Mouse (Mus musculus) embryonic facial prominence, embryonic 10.5 days (tissue): ENCODE results near the gene Ccn6. TPM values are rescaled to one million over a fixed set of nuclear protein-coding genes. Genes with fewer than 3 reads are reported as not detected.

Experiments
- DNase-seq: peaks from one replicate; pipeline ENCODE4 v3.0.0-alpha.2; 2017; ENCODE audit warnings: low spot score
- H3K27ac ChIP-seq: fragments of 300-500 bp; sonication (generic); replicated peaks from 2 replicates; pipeline ENCODE4 v1.5.1; 2016; ENCODE audit warnings: mild to moderate bottlenecking
- H3K27me3 ChIP-seq: fragments of 300-500 bp; sonication (generic); replicated peaks from 2 replicates; pipeline ENCODE4 v1.6.1; 2016; ENCODE audit warnings: low read depth, mild to moderate bottlenecking; ENCODE audit not compliant: poor library complexity, severe bottlenecking
- H3K36me3 ChIP-seq: fragments of 300-500 bp; sonication (generic); replicated peaks from 2 replicates; pipeline ENCODE4 v1.6.1; 2016; ENCODE audit warnings: mild to moderate bottlenecking, moderate library complexity
- H3K4me1 ChIP-seq: fragments of 300-500 bp; sonication (generic); 2 replicates; pipeline ENCODE4 v1.6.1; 2016
- H3K4me3 ChIP-seq: fragments of 300-500 bp; sonication (generic); 2 replicates; pipeline ENCODE4 v1.5.1; 2016; ENCODE audit warnings: mild to moderate bottlenecking, moderate library complexity
- H3K9me3 ChIP-seq: fragments of 300-500 bp; sonication (generic); 2 replicates; pipeline ENCODE4 v1.6.1; 2016; ENCODE audit warnings: mild to moderate bottlenecking
- WGBS: fragments of 180-500 bp; shearing (Covaris S2); methylation state at CpG from one replicate; pipeline ENCODE4 v1.1.7; 2016; 5-methylcytosine and 5-hydroxymethylcytosine counted together
- polyA plus RNA-seq: library from polyadenylated mRNA; unstranded; fragments of >200 nt; fragmentation: Nextera tagmentation; extraction: Ambion mirVana; gene quantifications from 2 replicates; pipeline ENCODE4 v1.2.1, GENCODE M21; 2016

Gene Ccn6
- polyA plus RNA-seq, 1 experiment from 2014 or later: 0.36 TPM

DNA sequence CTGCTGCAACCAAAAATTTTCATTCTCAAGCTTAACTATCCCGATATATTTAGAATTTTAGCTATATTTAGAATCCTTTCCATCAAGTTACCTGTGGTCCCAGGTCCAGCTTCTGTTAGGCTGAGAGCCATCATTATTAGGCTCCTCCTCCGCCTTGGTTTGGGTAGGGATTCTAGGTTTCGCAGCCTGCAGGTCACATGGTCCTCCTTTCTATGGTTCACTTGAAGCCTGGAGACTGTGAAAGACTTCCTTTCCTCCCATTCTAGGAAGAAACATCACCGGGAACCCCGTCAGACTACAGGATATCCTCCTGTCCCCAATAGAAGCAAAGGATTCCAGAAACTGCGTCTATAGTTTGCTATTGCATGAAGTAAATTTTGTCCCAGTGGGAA, 8.9 kb upstream of the Ccn6 start:
- no peak for DNase-seq
- Histone ChIP-seq H3K27me3 (peaks cover 4% of the 10 kb centered on the region), H3K9me3 (no peaks in the 10 kb centered on the region), H3K4me3 (peak overlapping the region; percentile 56; the same call in 1 of the 2 replicates), H3K36me3 (no peaks in the 10 kb centered on the region), H3K27ac (peak overlapping the region; percentile 83), H3K4me1 (peaks cover 58% of the 10 kb centered on the region)
- 73% methylated on average over 6 of the region's 6 CpGs for WGBS

- peaks cover 59% of the 10 kb centered on the region for H3K4me1 ChIP-seq
- peaks cover 4% of the 10 kb centered on the region for H3K27me3 ChIP-seq
- no peaks in the 10 kb centered on the region for H3K36me3 ChIP-seq
- peak; percentile 88 for DNase-seq
- WGBS: 14% methylated on average over 26 of the region's 26 CpGs
- H3K9me3 ChIP-seq: no peaks in the 10 kb centered on the region
- peak overlapping the region; percentile 56 for H3K4me3 ChIP-seq
- H3K27ac ChIP-seq: peak overlapping the region; percentile 83
Observed at GRCm38 (mm10) chr10:39171603-39172539, 8.3 kb upstream of the Ccn6 start.

- Histone ChIP-seq H3K4me1 (peaks cover 59% of the 10 kb centered on the region), H3K36me3 (no peaks in the 10 kb centered on the region), H3K4me3 (peak overlapping the region; percentile 56), H3K27me3 (peaks cover 4% of the 10 kb centered on the region), H3K9me3 (no peaks in the 10 kb centered on the region), H3K27ac (peak overlapping the region; percentile 83)
- under 1% methylated on average over 19 of the region's 19 CpGs for WGBS
- DNase-seq: peak; percentile 92
Observed at GRCm38 (mm10) chr10:39171134-39171533, 7.5 kb upstream of the Ccn6 start.

- Histone ChIP-seq H3K9me3 (no peaks in the 10 kb centered on the region), H3K36me3 (no peaks in the 10 kb centered on the region), H3K27me3 (peaks cover 4% of the 10 kb centered on the region), H3K27ac (peak overlapping the region; percentile 44; the same call in 1 of the 2 replicates), H3K4me1 (peaks cover 62% of the 10 kb centered on the region), H3K4me3 (peak overlapping the region; percentile 56; the same call in 1 of the 2 replicates)
- DNase-seq: no peak
- 18% methylated on average over 6 of the region's 6 CpGs for WGBS
Observed at GRCm38 (mm10) chr10:39170706-39171105, 7.1 kb upstream of the Ccn6 start.

- Histone ChIP-seq H3K4me1 (peaks cover 65% of the 10 kb centered on the region), H3K9me3 (no peaks in the 10 kb centered on the region), H3K4me3 (peak overlapping the region; percentile 32; the same call in 1 of the 2 replicates), H3K27ac (no peak overlapping the region), H3K36me3 (no peaks in the 10 kb centered on the region), H3K27me3 (peaks cover 4% of the 10 kb centered on the region)
- DNase-seq: peak; percentile 81
- 6% methylated on average over 8 of the region's 8 CpGs for whole genome bisulfite sequencing
Observed at GRCm38 (mm10) chr10:39170181-39170580, 6.6 kb upstream of the Ccn6 start.

DNA sequence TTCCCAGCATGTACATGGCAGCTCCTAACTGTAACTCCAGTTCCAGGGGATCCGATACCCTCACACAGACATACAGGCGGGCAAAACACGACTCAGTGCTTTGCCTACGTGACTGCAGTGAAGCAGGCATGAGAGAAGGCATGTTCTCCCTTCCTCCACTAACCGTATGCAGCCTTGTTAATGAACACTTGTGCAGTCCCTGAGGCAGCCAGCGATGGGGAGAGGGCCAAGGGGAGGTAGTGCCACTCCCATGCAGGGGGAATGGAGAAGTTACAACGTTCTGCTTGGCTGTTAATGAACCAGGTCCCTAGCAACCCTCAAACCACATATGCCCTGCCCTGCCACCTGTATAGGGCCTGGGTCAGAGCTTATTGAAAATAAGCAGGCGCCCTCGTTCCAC, 6.0 kb upstream of the Ccn6 start:
- Histone ChIP-seq H3K36me3 (no peaks in the 10 kb centered on the region), H3K27ac (no peak overlapping the region), H3K9me3 (no peaks in the 10 kb centered on the region), H3K4me1 (peaks cover 62% of the 10 kb centered on the region), H3K27me3 (peaks cover 4% of the 10 kb centered on the region), H3K4me3 (peak overlapping the region; percentile 32; the same call in 1 of the 2 replicates)
- DNase-seq: no peak
- WGBS: 42% methylated on average over 9 of the region's 9 CpGs

DNA sequence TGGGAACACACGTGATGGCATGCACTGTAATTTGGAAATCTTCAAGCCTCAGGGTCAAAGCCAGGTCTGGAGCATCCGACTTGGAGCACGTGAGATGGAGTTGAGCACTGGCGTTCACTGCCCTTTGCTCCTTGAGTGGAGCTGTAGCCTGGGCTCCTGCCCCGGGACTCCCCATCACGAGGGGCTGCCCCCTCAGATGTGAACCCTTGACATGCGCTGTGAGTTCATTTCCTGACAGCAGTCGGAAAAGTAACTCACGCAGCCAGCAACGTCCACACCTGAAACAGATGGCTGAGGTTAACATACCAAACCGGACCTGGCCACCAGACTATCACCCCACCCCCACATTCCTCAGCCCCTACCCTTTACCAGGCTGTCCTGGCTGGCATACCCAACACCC, 4.0 kb upstream of the Ccn6 start:
- Histone ChIP-seq H3K27ac (no peak overlapping the region), H3K27me3 (peaks cover 4% of the 10 kb centered on the region), H3K4me1 (peaks cover 53% of the 10 kb centered on the region), H3K9me3 (no peaks in the 10 kb centered on the region), H3K4me3 (no peak overlapping the region), H3K36me3 (no peaks in the 10 kb centered on the region)
- 69% methylated on average over 11 of the region's 11 CpGs for WGBS
- no peak for DNase-seq

DNA sequence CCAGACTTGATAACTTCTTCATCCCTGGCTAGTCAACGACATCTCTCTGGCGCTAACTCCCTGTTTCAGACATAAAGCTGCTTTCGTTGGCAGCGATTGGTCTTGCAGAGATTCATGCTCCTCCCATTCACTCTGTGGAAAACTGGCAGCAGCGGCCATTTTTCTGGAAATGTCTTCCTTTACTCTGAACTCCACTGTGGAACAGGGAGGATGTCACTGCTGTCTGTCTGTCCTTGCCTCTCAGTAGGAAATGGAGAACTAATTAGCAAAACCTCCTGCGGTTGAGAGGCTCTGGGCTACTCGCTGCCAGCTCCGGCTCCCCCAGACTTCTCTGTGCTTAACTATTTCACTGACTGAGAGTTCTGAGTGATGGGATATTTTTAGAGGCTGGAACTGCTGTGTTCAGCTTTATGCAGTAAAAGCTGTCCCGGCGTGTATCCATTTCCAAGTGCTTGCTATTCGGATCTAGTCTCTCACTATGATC, 2.1 kb upstream of the Ccn6 start:
- Histone ChIP-seq H3K36me3 (no peaks in the 10 kb centered on the region), H3K9me3 (no peaks in the 10 kb centered on the region), H3K4me3 (no peak overlapping the region; the same call in 1 of the 2 replicates), H3K27ac (peak overlapping the region; percentile 25; the same call in 1 of the 2 replicates), H3K4me1 (peaks cover 41% of the 10 kb centered on the region), H3K27me3 (peaks cover 4% of the 10 kb centered on the region)
- no peak for DNase-seq
- WGBS: 36% methylated on average over 11 of the region's 11 CpGs

DNA sequence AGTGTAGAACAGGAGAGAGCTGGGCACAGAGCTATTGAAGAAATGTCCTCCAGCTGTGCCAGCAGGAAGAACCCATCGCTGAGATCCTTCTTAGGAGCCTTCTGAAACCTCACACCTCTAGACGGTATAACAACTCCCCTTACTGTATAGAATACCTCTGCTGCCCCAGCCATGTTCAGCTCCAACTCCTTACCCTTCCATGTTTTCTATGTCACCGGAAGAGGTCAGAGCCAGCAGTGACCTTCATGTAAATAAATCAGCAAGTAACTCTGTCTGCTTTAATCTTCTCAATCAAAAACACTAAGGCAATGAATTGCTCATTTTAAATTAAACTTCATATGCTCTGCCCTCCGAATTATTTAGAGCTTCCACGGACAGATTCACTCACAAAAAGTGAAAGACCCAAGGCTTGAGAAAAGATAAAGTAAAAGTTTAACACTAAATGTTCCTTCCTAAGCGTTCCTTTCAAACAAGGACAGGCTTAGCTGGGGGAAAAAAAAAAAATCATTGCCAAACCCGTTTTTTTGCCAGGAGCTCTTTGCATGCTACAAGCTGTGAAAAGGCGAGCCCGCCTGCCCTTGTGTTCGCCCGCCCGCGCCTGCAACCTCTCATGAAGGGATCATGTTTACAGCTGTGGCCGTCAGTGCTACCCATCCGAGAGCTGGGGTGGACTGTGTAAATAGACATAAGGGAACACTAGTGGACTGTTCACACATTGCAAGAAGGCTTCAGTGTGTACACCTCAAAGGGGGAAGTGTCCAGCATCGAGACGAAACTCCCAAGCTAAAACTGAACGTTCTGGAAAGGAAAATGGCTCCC, 719 bp downstream of the Ccn6 start:
- Histone ChIP-seq H3K36me3 (no peaks in the 10 kb centered on the region), H3K27me3 (no peaks in the 10 kb centered on the region; the same call in 1 of the 2 replicates), H3K27ac (no peak overlapping the region), H3K9me3 (no peaks in the 10 kb centered on the region), H3K4me1 (peaks cover 27% of the 10 kb centered on the region), H3K4me3 (no peak overlapping the region)
- 47% methylated on average over 18 of the region's 18 CpGs for WGBS
- peak; percentile 53 for DNase-seq

- 100% methylated on average over 1 of the region's 1 CpGs for WGBS
- H3K36me3 ChIP-seq: no peaks in the 10 kb centered on the region
- no peak overlapping the region for H3K4me3 ChIP-seq
- no peaks in the 10 kb centered on the region for H3K9me3 ChIP-seq
- peaks cover 23% of the 10 kb centered on the region for H3K4me1 ChIP-seq
- no peak overlapping the region for H3K27ac ChIP-seq
- DNase-seq: no peak
- no peaks in the 10 kb centered on the region for H3K27me3 ChIP-seq
Observed at GRCm38 (mm10) chr10:39161406-39161805, 2.2 kb downstream of the Ccn6 start.

DNA sequence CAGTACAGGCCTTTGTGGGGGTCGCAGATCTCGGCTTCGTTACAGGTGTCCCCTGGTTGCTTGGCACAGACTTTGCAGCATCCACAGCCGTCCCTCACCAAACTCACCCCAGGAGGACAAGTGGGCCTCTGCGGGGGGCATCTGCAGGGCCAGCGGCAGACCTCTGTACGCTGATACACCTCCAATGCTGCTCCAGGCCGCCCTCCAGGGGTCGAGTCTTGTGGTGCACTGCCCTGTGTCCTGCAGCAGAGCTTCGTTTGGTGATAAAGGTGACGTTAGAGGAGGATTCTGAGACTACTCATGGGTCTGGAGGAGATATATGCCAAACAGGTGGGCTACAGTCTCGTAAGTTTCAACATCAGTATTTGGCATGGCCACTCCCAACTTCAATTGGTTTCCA, 5.3 kb downstream of the Ccn6 start:
- Histone ChIP-seq H3K4me3 (no peak overlapping the region), H3K27me3 (no peaks in the 10 kb centered on the region), H3K4me1 (peaks cover 9% of the 10 kb centered on the region), H3K9me3 (no peaks in the 10 kb centered on the region), H3K36me3 (peaks cover 13% of the 10 kb centered on the region), H3K27ac (no peak overlapping the region)
- DNase-seq: no peak
- WGBS: 50% methylated on average over 12 of the region's 12 CpGs

- no peaks in the 10 kb centered on the region for H3K4me1 ChIP-seq
- H3K9me3 ChIP-seq: no peaks in the 10 kb centered on the region
- no peak overlapping the region for H3K4me3 ChIP-seq
- WGBS: 91% methylated on average over 1 of the region's 1 CpGs
- H3K27ac ChIP-seq: no peak overlapping the region
- no peak for DNase-seq
- H3K36me3 ChIP-seq: peaks cover 21% of the 10 kb centered on the region
- H3K27me3 ChIP-seq: no peaks in the 10 kb centered on the region
Observed at GRCm38 (mm10) chr10:39157321-39157720, 6.3 kb downstream of the Ccn6 start.
